Mouse (Mus musculus) splenic B cell, adult 2 months (primary cell): ENCODE results near the gene Sh2d4b.

ENCODE experiments used
- DNase-seq: peaks from one replicate; pipeline ENCODE4 v3.0.0-alpha.2; 2011; ENCODE audit warnings: low read depth, low spot score
- H3K27me3 ChIP-seq: 2 replicates; pipeline ENCODE4 v1.6.1; 2012; ENCODE audit warnings: mild to moderate bottlenecking, low read length, moderate library complexity, mixed read lengths; ENCODE audit not compliant: control insufficient read depth, poor library complexity, insufficient read depth, severe bottlenecking
- H3K36me3 ChIP-seq: 2 replicates; pipeline ENCODE4 v1.6.1; 2012; ENCODE audit warnings: mild to moderate bottlenecking, low read length, moderate library complexity, mixed read lengths; ENCODE audit not compliant: control insufficient read depth, poor library complexity, insufficient read depth, severe bottlenecking

Sh2d4b gene

DNA sequence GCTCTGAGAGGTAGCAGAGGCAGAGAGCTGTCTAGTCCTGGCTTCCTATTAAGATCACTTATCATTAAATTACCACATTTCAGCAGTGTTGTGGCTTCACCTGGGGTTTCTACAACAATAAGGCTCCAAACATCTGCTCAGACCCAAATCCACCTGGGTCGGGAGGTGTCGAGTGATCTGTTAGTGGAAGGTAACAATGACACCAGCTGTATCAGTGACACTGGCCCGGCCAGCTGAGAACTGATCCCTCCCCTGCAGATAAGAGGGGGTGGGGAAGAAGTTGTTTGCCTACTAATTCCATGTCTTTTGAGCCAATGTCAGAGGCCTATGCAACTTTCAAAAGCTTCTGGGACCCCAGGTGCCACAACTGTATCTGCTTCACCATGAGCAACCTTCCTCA lies at the start of gene Sh2d4b:
Gene Sh2d4b, minus strand, starts transcription at position 71 of the 400 bp plus-strand sequence.
- DNase-seq: no peak
- H3K36me3 ChIP-seq: no peaks in the 10 kb centered on the region
- H3K27me3 ChIP-seq: no peaks in the 10 kb centered on the region

DNA sequence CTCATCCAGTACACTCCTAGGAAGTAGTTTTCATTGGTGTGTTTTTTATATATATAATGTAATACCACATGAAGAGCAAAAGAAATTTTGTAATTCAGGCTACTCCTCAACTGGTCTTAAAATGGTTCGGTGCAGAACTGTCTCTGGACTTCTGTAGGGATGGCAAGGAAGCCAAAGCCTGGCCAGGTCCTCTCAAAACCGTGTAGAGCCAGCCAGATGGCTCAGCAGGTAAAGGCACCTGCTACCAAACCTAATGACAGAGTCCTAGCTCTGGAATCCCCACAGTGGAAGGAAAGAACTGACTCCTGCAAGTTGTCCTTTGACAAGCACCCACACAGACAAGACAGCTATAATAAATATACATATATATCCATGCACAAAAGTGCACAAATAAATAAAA lies 49.4 kb upstream of the Sh2d4b start:
- Histone ChIP-seq H3K27me3 (no peaks in the 10 kb centered on the region), H3K36me3 (no peaks in the 10 kb centered on the region)
- DNase-seq: no peak

DNA sequence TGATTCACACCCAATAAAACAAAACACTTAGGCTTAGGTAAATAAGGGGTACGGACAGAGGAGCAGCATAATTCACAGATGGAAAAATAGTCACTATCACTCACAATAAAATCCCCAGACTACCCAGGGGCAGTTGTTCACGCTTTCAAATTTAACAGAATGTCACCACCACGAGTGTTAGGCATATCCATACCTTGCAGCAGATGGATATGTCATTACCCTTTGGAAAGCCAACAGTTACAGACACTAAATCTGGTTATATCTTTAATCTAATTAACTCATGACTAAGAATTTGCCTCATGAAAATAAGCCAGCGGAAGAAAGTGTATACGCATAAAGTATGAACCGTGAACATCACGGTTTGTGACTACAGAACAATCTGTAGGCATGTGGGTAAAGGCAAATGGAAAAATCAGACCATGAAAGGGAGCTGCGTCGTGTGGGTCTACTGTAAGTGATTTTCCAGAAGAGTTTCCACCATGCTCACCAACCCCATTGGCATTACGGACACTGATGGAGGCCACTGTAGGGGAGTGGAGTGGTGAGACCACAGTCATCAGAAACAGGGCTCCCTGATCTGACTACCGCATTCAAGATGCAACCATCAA lies 45.4 kb upstream of the Sh2d4b start:
- H3K36me3 ChIP-seq: no peaks in the 10 kb centered on the region
- no peaks in the 10 kb centered on the region for H3K27me3 ChIP-seq
- peak; percentile 47 for DNase-seq

DNA sequence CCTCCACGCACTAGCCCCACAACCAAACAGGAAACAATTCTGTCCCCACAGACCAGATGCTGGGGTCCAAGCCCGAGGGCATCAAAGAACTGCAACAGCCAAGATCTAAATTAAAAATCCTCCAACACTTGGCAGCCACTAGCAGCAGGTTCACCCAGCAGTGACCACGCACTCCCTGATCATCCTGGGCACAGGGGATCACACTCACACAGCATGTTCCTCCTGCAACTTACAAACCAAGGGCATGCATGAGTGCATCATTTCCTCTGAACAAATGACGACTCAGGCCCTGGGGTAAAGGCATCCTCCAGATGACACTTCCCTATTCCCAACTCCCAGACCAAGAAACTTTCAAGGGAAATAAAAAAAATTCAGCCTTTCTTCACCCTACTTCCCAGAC lies 44.0 kb upstream of the Sh2d4b start:
- DNase-seq: peak; percentile 68
- Histone ChIP-seq H3K36me3 (no peaks in the 10 kb centered on the region), H3K27me3 (no peaks in the 10 kb centered on the region)

DNA sequence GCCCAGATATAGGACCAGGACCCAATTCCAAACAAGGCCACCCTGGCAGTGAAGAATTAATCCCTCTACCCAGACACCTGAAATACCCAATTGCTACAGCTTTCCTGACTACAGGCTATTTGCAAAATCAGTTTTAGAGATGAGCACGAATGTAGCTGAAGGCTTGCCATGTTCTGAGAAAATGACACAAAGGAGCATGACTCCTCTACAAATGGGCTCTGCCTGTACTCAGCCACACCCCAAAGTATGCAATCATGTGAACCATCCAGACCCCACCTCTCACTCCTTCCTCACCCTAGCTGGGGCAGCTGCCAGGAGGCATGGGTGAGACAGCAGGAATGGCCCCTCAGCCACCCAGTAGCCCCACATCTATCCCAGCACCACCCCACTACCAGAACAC lies 42.4 kb upstream of the Sh2d4b start:
- H3K27me3 ChIP-seq: no peaks in the 10 kb centered on the region
- DNase-seq: no peak
- no peaks in the 10 kb centered on the region for H3K36me3 ChIP-seq

DNA sequence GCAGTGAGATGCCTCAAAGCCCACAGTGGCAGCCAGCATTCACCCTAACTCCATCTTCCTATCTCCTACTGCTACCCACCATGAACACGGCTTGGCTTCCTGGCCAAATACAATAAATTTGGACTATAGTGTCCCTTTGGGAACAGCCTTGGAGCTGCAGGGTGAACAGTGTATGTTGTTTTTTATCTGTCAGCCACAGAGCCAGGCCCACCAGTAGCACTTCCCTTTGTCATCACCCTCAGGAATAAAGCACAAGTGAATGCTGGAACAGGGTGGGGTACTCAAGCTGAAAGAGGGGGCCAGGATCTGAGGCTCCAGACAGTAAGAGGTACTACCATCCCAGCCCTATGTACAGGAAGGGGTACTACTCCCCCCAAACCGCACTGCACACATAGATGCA lies 42.0 kb upstream of the Sh2d4b start:
- DNase-seq: no peak
- no peaks in the 10 kb centered on the region for H3K36me3 ChIP-seq

DNA sequence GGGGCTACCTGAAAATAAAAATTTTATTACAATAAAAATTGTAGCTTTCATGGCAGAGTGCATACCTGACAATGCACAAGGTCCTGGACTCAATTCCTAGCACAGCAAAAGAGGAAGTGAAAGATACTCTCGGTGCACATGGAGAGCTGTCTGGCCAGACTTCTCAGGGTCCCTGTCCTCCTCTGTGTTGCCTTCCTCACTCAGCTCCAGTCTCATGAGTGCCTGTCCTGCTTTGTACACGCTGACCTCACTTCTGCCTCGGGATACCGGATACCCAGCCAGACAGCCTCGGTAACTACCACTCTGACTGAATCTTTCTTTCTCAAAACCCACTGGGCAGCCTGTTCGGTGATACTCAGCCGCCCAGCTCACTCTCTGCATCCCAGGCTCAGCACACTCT lies 40.3 kb upstream of the Sh2d4b start:
- no peaks in the 10 kb centered on the region for H3K27me3 ChIP-seq
- DNase-seq: peak; percentile 75
- no peaks in the 10 kb centered on the region for H3K36me3 ChIP-seq

More for the DNA sequence above, 42.0 kb upstream of the Sh2d4b start:
- no peaks in the 10 kb centered on the region for H3K27me3 ChIP-seq

DNA sequence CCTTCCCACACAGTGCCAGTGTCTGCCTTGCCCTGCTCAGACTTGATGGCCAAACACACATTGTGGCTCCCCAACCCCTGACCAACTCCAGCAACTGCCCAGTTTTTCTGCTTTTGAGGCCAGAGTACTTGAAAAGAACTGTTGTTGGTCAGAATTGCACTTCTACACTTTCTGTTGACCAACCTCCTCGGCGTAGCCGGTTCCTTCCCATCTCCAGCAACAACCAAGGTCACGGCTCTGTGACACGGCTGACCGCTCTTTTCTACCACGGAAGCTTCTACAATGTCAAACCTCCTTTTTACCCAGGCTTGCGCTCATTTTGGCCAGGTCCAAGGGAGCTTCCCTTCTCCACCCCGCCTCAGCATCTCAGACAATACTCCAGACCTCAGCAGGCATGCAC lies 39.2 kb upstream of the Sh2d4b start:
- H3K27me3 ChIP-seq: no peaks in the 10 kb centered on the region
- no peak for DNase-seq
- no peaks in the 10 kb centered on the region for H3K36me3 ChIP-seq

DNA sequence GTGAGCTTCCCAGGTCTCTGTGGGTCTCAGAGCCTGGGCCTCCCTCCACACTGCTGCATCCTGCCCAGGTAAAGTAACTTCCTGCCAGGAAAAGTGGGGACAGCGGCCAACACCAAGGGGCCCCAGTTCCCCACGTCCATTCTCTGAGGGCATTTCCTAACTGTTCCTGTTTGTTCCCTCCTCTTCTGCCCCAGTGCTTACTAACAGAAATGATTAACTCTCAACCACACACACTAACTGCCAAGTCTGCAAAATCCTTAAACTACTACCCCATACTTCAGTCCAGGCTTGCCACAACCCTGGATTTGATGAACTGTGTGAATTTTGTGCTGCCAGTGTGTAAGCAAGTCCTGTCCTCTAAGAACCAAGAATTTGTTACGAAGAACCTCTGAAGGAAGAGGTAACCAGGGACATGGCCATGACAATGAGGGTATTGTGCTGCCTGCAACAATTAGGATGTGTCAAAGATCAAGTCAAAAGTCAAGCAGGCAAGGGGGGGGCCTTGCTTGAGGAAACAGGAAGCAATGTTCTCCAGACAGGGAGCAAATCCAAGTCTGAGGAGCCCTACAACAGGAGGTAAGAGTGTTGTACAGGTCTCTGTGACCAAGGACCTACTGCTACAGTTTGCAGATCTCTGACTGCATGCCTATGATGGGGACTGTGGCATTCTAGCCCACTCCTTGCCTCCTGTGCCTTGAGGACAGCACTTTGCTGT lies 38.2 kb upstream of the Sh2d4b start:
- Histone ChIP-seq H3K36me3 (no peaks in the 10 kb centered on the region), H3K27me3 (no peaks in the 10 kb centered on the region)
- no peak for DNase-seq

DNA sequence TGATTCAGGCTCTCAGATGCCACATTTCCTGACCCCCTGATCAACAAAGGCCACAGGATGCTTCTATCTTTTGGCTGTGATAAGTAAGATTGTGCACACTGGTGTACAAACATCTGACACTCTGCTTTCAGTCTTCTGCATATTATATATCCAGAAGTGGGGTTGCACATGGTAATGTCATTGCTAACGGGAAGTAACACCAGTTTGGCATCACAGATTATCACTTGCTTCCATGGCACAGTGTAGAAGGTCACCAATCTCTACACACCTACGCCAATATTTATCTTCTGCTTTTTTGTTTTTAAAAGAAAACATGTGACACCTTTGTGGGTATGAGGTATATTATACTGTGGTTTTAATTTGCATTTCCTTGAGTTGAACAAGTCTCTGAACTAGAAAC lies 36.9 kb upstream of the Sh2d4b start:
- no peaks in the 10 kb centered on the region for H3K36me3 ChIP-seq
- DNase-seq: peak; percentile 84
- no peaks in the 10 kb centered on the region for H3K27me3 ChIP-seq

DNA sequence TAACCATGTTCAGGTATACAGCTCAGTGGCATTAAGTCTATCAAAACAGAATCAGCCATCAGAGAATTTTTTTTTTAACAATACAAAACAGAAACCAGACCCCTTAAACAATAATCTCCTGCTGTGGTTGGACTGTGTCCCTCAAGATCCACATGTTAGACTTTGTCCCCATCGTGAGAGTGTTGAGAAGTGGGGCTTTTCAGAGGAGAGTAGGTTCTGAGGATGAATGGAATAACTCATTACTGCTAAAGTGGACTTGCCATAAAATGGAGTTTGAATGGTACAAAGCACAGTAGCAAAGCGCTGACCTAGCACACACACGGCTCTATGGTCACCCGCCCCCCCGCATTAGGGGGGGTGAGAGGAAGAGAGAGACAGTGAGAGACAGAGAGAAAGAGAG lies 35.8 kb upstream of the Sh2d4b start:
- Histone ChIP-seq H3K36me3 (no peaks in the 10 kb centered on the region), H3K27me3 (no peaks in the 10 kb centered on the region)
- no peak for DNase-seq

DNA sequence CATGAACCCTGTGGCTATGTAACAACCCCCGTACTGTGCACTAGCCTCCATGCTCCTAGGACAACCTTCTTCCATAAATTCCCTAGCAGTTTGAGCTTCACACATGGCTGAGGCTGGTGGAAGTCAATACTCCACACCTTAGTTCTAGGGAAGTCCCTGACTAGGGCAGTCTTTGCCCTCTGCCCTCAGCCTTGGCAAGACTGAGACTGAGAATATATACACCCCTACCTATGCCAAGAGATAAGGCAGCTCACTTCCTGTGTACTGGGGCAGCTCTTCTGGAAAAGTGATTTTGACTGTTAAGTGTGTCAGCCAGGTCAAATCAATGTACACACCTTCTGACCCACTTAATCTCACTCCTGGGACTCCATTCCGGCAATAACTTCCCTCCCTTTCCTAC lies 34.0 kb upstream of the Sh2d4b start:
- H3K36me3 ChIP-seq: no peaks in the 10 kb centered on the region
- no peak for DNase-seq
- no peaks in the 10 kb centered on the region for H3K27me3 ChIP-seq

DNA sequence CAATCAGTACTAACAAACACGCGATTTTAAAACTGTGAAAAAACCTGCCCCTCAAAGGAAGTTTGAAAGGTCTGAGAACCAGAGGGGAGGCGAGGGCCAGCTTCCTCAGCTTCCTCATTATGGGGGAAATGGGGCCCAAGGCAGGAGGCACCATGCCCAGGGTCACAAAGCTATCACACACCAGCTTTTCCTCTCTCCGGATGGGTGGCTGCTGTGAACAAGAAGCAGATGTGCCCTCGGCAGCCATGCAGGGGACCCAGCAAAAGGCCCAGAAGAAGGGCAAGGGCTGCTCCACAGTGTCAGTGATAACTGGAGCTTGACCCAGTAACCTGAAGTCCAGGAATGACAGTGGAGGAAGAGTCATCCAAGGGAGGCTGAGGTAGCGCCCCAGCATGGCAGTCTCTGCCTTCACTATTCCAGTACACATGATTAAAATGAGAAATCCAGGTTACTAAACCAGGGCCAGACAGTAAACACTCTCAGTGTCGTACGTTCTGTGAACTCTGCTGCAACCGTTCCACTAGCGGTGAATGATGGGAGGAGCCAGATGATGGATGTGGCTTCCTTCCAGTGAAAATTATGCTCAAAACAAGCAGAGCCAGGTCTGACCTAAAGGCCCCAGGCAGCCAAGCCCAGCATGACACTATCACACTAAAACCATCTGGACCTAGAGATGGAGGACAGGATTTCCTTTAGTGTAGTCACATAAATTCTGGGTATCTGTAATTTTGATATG lies 31.5 kb upstream of the Sh2d4b start:
- DNase-seq: peak; percentile 66
- Histone ChIP-seq H3K27me3 (no peaks in the 10 kb centered on the region), H3K36me3 (no peaks in the 10 kb centered on the region)

DNA sequence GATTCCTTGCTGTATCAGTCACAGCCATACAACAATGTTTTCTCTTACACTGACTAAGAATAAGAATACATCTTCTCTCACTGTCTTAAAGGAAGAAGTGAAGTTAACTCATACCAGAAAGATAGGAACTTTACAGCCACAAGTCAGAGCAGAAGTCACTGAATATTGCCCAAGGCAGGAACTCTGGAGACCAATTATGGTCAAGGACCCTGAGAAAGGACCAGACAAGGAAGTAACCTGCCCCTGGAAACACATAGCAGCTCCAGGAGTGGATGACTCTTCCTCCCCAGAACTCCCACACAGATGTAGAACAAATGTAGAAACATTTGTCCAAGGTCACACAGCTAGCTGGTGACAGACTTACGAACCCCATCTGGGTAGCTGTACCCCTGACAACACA lies 28.2 kb upstream of the Sh2d4b start:
- no peak for DNase-seq
- no peaks in the 10 kb centered on the region for H3K27me3 ChIP-seq
- H3K36me3 ChIP-seq: peaks cover 2% of the 10 kb centered on the region; the same call in 1 of the 2 replicates

DNA sequence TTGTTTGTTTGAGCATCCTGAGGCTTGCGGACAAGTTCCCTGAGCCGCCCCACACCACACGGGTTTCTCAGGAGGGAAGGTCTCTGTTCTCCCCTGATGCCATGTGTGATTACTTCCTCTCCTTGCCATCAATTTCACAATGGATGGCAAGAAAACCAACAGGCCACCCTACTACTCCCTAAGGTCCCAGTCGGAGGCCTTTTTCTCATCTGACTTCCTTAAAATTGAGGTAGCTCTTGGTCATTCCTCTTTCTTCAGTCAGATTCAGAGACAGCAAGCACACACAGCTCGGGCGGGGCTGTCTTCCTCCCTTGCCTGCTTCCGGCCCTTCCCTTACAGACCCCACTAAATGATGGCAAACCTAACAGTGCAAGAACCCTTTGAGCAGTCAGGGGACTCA lies 26.5 kb upstream of the Sh2d4b start:
- Histone ChIP-seq H3K27me3 (no peaks in the 10 kb centered on the region), H3K36me3 (peaks cover 7% of the 10 kb centered on the region)
- no peak for DNase-seq
